Mouse (Mus musculus): ENCODE measurements around the gene Iars2. TPM values are rescaled to one million over a fixed set of nuclear protein-coding genes. Genes with fewer than 3 reads are reported as not detected.

The Iars2 gene
- polyA plus RNA-seq, 1 experiment from 2014 or later: 86.6 TPM

DNA sequence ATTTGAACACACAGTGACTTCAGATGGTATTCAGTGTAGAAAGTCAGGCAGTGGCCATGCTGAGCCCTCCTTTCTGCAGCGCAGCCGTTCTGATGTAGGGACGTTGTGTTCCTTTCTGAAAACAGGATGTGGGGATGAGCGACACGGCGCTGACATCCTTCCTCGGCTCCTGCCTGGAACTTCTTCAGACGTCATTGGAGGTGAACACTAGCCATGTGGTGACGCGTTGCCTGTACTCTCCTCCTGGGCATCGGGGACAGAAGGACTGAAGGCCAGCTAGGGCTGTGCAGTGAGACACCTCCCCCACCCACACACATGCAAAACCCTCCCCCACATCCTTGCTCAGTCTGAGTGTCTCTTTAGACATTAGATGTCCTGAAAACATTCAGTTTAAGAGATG, 52.2 kb downstream of the Iars2 start:
- Histone ChIP-seq H3K4me3 (ENCODE audit: low read length) (no peak overlapping the region), H3K4me1 (ENCODE audit: control insufficient read depth, insufficient read depth, low read length) (no peaks in the 10 kb centered on the region; the same call in 1 of the 2 replicates), H3K4me2 (ENCODE audit: low read depth, low read length) (no peak overlapping the region), H3K36me3 (ENCODE audit: control insufficient read depth, insufficient read depth, low read length) (peaks cover 33% of the 10 kb centered on the region), H3K27me3 (replicated peaks; ENCODE audit: control insufficient read depth, insufficient read depth, low read length) (no peaks in the 10 kb centered on the region), H3K9ac (ENCODE audit: low read depth, low read length) (no peak overlapping the region), H3K9me3 (ENCODE audit: control insufficient read depth, low read length) (no peaks in the 10 kb centered on the region), H3K27ac (ENCODE audit: low read length) (no peak overlapping the region)
- ATAC-seq: no peak
- WGBS: 85% methylated on average over 11 of the region's 11 CpGs

DNA sequence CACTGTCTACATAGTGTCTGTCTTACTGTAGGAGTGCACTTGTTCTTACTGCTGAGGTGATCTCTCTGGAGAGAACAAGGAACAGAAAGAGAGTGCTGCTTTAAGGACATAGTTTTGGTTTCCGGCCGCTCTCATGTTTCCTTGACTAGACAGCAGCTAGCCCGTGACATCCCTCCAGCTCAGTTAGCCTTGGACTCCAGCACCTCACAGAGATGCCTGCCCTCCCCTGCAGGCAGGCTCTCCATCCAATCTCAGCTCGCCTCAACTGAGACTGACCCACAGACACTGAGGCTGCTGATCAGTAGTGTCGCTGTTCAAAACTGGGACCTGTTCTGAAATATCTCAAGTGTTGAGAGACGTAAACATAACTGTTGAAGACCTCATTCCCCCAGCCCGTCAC, 53.2 kb downstream of the Iars2 start:
- H3K36me3 ChIP-seq (ENCODE audit: control insufficient read depth, insufficient read depth, low read length): peaks cover 36% of the 10 kb centered on the region
- no peak for ATAC-seq
- peaks cover 3% of the 10 kb centered on the region; the same call in 1 of the 2 replicates for H3K4me1 ChIP-seq (ENCODE audit: control insufficient read depth, insufficient read depth, low read length)
- no peaks in the 10 kb centered on the region for H3K27me3 ChIP-seq (replicated peaks; ENCODE audit: control insufficient read depth, insufficient read depth, low read length)
- no peak overlapping the region for H3K4me3 ChIP-seq (ENCODE audit: low read length)
- H3K27ac ChIP-seq (ENCODE audit: low read length): no peak overlapping the region
- H3K4me2 ChIP-seq (ENCODE audit: low read depth, low read length): no peak overlapping the region
- 92% methylated on average over 7 of the region's 7 CpGs for WGBS
- no peak overlapping the region for H3K9ac ChIP-seq (ENCODE audit: low read depth, low read length)
- H3K9me3 ChIP-seq (ENCODE audit: control insufficient read depth, low read length): no peaks in the 10 kb centered on the region

DNA sequence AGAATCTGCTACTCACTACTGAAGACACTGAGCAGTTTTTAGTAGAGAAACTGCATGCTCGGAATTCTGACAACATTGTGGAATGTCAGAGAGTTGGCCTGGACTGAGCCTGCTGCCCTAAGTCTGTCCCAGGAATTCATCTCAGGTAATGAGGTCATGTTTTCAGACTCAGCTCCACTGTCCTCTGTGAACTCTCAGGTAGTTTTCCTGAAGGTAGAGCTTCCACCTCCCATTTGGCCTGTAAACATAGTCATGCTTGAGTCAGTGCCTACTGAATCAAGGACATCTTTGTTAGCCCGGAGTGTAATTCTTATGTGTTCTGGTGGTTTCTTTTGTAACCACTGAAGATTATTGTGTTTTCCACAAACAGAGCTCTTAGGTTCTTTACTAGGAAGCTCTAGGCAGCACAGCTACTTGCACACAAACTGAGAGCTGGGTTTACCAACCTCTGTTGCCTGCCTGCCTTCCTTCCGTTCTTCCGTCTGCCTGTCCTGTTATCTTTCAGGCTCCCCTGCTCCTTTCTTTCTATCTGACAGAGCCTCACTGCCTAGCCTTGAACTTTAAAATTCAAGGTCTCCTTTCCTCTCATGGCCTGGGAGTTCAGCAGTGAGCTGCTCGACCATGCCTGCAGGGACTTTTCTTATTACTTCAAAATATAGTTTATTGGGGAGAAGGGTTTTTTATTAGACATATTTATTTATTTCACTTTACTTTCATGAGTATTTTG, 54.2 kb downstream of the Iars2 start:
- ATAC-seq: no peak
- 80% methylated on average over 5 of the region's 5 CpGs for WGBS
- Histone ChIP-seq H3K4me3 (ENCODE audit: low read length) (no peak overlapping the region), H3K9me3 (ENCODE audit: control insufficient read depth, low read length) (no peaks in the 10 kb centered on the region), H3K27me3 (replicated peaks; ENCODE audit: control insufficient read depth, insufficient read depth, low read length) (no peaks in the 10 kb centered on the region), H3K4me1 (ENCODE audit: control insufficient read depth, insufficient read depth, low read length) (peaks cover 3% of the 10 kb centered on the region; the same call in 1 of the 2 replicates), H3K27ac (ENCODE audit: low read length) (peak overlapping the region; percentile 9; the same call in 1 of the 2 replicates), H3K9ac (ENCODE audit: low read depth, low read length) (no peak overlapping the region), H3K36me3 (ENCODE audit: control insufficient read depth, insufficient read depth, low read length) (peaks cover 32% of the 10 kb centered on the region), H3K4me2 (ENCODE audit: low read depth, low read length) (no peak overlapping the region)

DNA sequence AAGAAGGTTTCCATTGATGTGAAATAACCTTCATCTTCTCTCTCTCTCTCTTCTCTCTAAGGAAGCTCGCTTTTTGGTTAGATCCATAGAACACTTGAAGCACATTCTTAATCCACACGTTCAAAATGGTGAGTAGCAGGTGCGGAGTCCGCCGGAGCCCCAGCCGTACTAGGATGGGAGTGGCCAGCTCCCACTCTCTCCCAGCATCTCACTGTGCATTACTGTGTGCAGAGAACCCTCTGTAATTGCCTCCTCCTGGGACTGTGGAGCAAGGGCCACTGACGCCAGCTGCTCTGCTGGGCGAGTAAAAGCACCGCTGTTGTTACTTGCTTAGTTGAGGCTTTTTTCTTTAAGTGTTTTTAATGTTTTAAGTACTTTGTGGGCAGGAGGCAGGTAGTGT, 57.8 kb downstream of the Iars2 start:
- H3K9me3 ChIP-seq (ENCODE audit: control insufficient read depth, low read length): no peaks in the 10 kb centered on the region
- H3K4me3 ChIP-seq (ENCODE audit: low read length): no peak overlapping the region
- H3K4me2 ChIP-seq (ENCODE audit: low read depth, low read length): no peak overlapping the region
- no peaks in the 10 kb centered on the region for H3K27me3 ChIP-seq (replicated peaks; ENCODE audit: control insufficient read depth, insufficient read depth, low read length)
- peaks cover 20% of the 10 kb centered on the region for H3K36me3 ChIP-seq (ENCODE audit: control insufficient read depth, insufficient read depth, low read length)
- H3K27ac ChIP-seq (ENCODE audit: low read length): peak overlapping the region; percentile 83
- no peak overlapping the region for H3K9ac ChIP-seq (ENCODE audit: low read depth, low read length)
- ATAC-seq: peak; percentile 68
- 72% methylated on average over 9 of the region's 9 CpGs for WGBS
- H3K4me1 ChIP-seq (ENCODE audit: control insufficient read depth, insufficient read depth, low read length): peaks cover 3% of the 10 kb centered on the region; the same call in 1 of the 2 replicates

DNA sequence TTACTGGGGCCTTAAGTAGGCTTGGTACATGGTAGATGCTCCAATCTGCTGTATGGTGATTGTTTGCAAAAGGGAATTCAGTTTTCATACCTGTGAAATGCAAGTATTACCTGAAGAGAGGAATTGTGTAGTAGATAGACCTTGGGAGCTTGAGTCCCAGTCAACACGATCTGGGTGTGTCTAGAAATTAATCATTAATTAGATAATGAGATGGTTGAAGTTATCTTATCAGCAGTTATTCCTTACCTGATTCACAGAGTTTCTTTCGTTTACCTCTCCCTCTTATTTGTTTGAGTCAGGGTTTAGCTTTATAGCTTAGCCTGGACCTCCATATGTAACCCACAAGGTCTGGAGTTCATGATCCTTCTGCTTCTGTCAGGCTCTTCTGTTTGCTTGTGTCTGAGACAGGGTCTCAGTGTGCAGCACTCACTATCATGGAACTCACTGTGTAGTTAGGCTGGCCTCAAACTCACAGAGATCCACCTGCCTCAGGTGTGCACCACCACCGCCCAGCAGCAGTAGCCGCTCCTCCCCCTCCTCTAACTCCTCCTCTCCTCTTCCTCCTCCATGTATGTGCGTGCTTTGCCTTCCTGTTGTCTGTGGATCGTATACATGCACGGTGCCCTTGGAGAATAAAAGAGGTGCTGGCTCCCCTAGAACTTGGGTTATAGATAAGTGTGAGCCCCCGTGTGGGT, 58.6 kb downstream of the Iars2 start:
- Histone ChIP-seq H3K27ac (ENCODE audit: low read length) (peak overlapping the region; percentile 83), H3K4me2 (ENCODE audit: low read depth, low read length) (peak overlapping the region; percentile 14; the same call in 1 of the 2 replicates), H3K4me1 (ENCODE audit: control insufficient read depth, insufficient read depth, low read length) (peaks cover 3% of the 10 kb centered on the region; the same call in 1 of the 2 replicates), H3K36me3 (ENCODE audit: control insufficient read depth, insufficient read depth, low read length) (peaks cover 20% of the 10 kb centered on the region), H3K27me3 (replicated peaks; ENCODE audit: control insufficient read depth, insufficient read depth, low read length) (no peaks in the 10 kb centered on the region), H3K9me3 (ENCODE audit: control insufficient read depth, low read length) (no peaks in the 10 kb centered on the region), H3K4me3 (ENCODE audit: low read length) (no peak overlapping the region), H3K9ac (ENCODE audit: low read depth, low read length) (no peak overlapping the region; the same call in 1 of the 2 replicates)
- peak; percentile 93 for ATAC-seq
- WGBS: 58% methylated on average over 8 of the region's 8 CpGs

DNA sequence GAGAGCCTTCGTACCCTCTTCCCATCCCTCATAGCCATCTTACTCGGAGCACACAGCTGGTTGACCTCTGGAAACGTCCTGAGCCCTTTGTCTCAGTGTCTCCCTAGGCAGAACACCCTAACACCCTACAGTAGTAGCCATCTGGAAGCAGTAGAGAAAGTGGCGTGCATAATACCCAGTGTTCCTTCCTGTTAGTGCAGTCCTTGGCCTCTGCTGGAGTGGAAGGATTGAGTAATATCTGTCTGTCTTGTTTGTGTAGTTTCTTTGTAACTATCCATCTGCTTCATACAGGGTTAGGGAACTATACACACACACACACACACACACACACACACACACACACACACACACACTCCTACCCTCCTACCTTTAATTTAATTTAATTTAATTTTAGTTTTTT, 60.5 kb downstream of the Iars2 start:
- Histone ChIP-seq H3K4me1 (ENCODE audit: control insufficient read depth, insufficient read depth, low read length) (peaks cover 3% of the 10 kb centered on the region; the same call in 1 of the 2 replicates), H3K4me2 (ENCODE audit: low read depth, low read length) (no peak overlapping the region), H3K9me3 (ENCODE audit: control insufficient read depth, low read length) (no peaks in the 10 kb centered on the region), H3K27ac (ENCODE audit: low read length) (0 out of 2 replicates have a peak overlapping the region, but pooled peaks have one; percentile 3), H3K4me3 (ENCODE audit: low read length) (no peak overlapping the region), H3K27me3 (replicated peaks; ENCODE audit: control insufficient read depth, insufficient read depth, low read length) (no peaks in the 10 kb centered on the region), H3K9ac (ENCODE audit: low read depth, low read length) (no peak overlapping the region), H3K36me3 (ENCODE audit: control insufficient read depth, insufficient read depth, low read length) (peaks cover 20% of the 10 kb centered on the region)
- ATAC-seq: peak; percentile 27; the same call in 1 of the 2 replicates
- 80% methylated on average over 4 of the region's 4 CpGs for WGBS

DNA sequence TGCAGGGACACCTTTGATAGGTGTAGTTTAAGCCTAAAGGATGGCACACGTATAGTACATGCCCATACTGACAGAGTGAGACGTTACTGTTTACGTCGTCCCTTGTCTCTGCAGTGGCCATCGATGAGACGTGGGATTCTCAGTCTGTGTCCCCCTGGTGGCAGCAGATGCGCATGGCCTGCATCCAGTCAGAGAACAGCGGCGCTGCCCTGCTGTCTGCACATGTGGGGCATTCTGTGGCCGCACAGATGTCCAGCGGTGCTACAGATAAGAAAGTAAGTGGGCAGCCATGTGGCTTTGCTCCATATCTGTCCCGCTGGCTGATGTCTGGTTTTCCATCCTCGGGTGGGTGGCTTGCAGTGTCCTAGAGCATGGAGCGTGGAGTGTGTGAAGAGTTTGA, 66.6 kb downstream of the Iars2 start:
- 0 out of 2 replicates have a peak, but pooled peaks have one; percentile 59 for ATAC-seq

DNA sequence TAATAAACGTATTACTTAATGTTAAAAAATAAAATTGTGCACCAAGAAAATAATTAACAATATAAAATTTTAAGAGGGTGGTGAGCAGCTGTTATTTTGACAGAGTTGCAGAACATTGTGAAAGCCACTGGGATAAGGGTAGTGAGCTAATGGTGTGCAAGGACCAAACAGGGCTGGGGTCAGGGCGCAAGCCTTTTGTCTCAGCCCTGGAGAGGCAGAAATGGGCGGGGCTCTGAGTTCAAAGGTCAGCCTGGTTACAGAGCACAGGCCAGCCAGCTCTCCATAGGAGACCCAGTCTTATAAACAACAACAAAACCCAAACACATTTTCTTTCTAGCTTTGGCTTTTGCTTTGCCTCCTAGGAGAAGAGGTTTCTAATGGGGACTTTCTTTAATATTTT, 72.4 kb downstream of the Iars2 start:
- H3K36me3 ChIP-seq (ENCODE audit: control insufficient read depth, insufficient read depth, low read length): peaks cover 18% of the 10 kb centered on the region

More for the DNA sequence above, 66.6 kb downstream of the Iars2 start:
- no peak overlapping the region for H3K4me2 ChIP-seq (ENCODE audit: low read depth, low read length)
- 58% methylated on average over 14 of the region's 14 CpGs for WGBS
- H3K9me3 ChIP-seq (ENCODE audit: control insufficient read depth, low read length): no peaks in the 10 kb centered on the region
- H3K4me1 ChIP-seq (ENCODE audit: control insufficient read depth, insufficient read depth, low read length): no peaks in the 10 kb centered on the region
- H3K36me3 ChIP-seq (ENCODE audit: control insufficient read depth, insufficient read depth, low read length): peaks cover 25% of the 10 kb centered on the region
- H3K9ac ChIP-seq (ENCODE audit: low read depth, low read length): no peak overlapping the region
- H3K4me3 ChIP-seq (ENCODE audit: low read length): no peak overlapping the region
- H3K27ac ChIP-seq (ENCODE audit: low read length): no peak overlapping the region
- no peaks in the 10 kb centered on the region for H3K27me3 ChIP-seq (replicated peaks; ENCODE audit: control insufficient read depth, insufficient read depth, low read length)

DNA sequence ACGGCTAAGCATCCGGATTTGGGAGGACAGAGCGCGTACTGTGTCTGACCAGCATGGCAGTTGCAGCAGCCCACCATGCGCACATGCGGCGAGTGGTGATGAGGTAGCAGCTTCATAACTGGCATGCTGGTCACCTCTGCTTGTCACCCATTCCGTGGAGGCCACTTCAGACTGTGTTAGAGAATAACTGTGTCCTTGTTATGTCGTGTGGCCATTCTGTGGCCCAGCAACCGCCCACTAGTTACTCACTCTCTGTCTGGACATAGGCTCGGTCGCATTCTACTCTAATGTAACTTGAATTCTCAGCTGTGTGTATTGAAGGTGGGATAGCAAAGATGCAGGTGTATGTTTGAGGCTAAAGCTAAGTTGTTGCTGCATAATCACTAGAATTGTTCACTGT, 73.9 kb downstream of the Iars2 start:
- ATAC-seq: no peak

More for the DNA sequence above, 72.4 kb downstream of the Iars2 start:
- H3K9ac ChIP-seq (ENCODE audit: low read depth, low read length): no peak overlapping the region
- no peak overlapping the region for H3K4me3 ChIP-seq (ENCODE audit: low read length)
- ATAC-seq: no peak
- no peaks in the 10 kb centered on the region for H3K27me3 ChIP-seq (replicated peaks; ENCODE audit: control insufficient read depth, insufficient read depth, low read length)
- 52% methylated on average over 3 of the region's 3 CpGs for WGBS
- H3K4me1 ChIP-seq (ENCODE audit: control insufficient read depth, insufficient read depth, low read length): peaks cover 15% of the 10 kb centered on the region; the same call in 1 of the 2 replicates
- H3K9me3 ChIP-seq (ENCODE audit: control insufficient read depth, low read length): no peaks in the 10 kb centered on the region
- no peak overlapping the region for H3K4me2 ChIP-seq (ENCODE audit: low read depth, low read length)
- H3K27ac ChIP-seq (ENCODE audit: low read length): no peak overlapping the region

More for the DNA sequence above, 73.9 kb downstream of the Iars2 start:
- H3K27me3 ChIP-seq (replicated peaks; ENCODE audit: control insufficient read depth, insufficient read depth, low read length): no peaks in the 10 kb centered on the region
- no peak overlapping the region for H3K4me3 ChIP-seq (ENCODE audit: low read length)
- H3K9me3 ChIP-seq (ENCODE audit: control insufficient read depth, low read length): no peaks in the 10 kb centered on the region
- 96% methylated on average over 12 of the region's 12 CpGs for WGBS
- H3K36me3 ChIP-seq (ENCODE audit: control insufficient read depth, insufficient read depth, low read length): peaks cover 10% of the 10 kb centered on the region; the same call in 1 of the 2 replicates
- H3K4me1 ChIP-seq (ENCODE audit: control insufficient read depth, insufficient read depth, low read length): peaks cover 17% of the 10 kb centered on the region; the same call in 1 of the 2 replicates
- no peak overlapping the region for H3K27ac ChIP-seq (ENCODE audit: low read length)
- no peak overlapping the region for H3K9ac ChIP-seq (ENCODE audit: low read depth, low read length)
- H3K4me2 ChIP-seq (ENCODE audit: low read depth, low read length): no peak overlapping the region
